Mouse (Mus musculus): ENCODE results near the gene Tmem202. TPM values are rescaled to one million over a fixed set of nuclear protein-coding genes. Genes with fewer than 3 reads are reported as not detected.

Tmem202 gene
- total RNA-seq, 2 experiments from 2014 or later, result not detected

DNA sequence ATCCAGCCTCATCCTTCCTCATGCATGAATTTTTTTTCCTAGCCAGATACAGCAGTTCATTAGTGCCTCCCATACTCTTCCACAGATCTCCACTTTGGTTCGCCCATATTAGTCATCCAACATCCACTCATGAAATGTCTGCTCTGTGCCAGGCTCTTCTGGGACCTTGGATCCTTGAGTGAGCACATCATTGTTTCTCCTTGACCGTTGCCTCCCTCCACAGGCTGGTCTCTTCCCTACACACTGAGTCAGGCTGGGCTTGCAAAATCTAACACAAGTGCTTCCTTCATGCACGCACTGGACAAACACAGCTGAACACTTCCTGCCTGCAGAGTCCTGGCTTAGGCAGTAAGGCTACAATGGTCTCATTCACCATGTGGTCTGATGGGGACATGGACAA is 2.0 kb downstream of the Tmem202 start:
- no peak for ATAC-seq (replicated peaks; ENCODE audit: low FRiP score, poor library complexity, severe bottlenecking)

DNA sequence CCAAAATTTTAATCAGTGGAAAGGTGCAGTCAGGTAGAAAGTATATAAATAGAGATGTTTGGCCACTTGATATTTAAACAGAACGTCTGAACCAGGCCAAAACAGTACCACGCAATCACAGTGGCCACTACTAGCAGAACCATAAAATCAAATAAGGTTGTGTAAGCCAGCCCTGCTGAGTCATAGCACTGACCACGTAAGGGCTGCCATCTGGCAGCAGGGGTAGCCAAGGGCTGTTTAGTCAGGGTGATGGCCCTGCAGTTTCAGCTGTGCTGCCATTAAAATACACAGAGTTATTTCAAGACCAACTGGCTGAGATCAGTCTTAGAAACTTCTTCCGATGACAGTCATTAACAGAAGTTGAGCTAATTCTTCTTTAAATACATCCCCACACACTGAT is 5.8 kb downstream of the Tmem202 start:
- no peak for ATAC-seq (replicated peaks; ENCODE audit: low FRiP score, poor library complexity, severe bottlenecking)

DNA sequence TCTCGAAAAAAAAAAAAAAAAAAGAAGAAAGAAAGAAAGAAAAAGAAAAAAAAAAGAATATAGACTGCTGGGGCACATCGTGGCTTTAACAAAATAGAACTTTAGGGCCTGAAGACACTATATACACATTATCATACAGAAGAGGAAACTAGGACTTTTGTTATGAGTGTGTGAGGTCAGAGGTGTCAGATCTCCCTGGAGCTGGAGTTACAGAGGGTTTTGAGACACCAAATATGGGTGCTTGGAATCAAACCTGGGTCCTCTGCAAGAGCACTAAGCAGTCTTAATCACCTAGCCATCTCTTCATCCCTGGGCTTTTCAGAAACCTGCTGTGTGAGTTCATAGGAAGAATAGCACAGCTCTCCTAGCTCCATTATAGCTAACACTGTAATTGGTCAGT is 6.2 kb downstream of the Tmem202 start:
- ATAC-seq (replicated peaks; ENCODE audit: low FRiP score, poor library complexity, severe bottlenecking), result no peak

DNA sequence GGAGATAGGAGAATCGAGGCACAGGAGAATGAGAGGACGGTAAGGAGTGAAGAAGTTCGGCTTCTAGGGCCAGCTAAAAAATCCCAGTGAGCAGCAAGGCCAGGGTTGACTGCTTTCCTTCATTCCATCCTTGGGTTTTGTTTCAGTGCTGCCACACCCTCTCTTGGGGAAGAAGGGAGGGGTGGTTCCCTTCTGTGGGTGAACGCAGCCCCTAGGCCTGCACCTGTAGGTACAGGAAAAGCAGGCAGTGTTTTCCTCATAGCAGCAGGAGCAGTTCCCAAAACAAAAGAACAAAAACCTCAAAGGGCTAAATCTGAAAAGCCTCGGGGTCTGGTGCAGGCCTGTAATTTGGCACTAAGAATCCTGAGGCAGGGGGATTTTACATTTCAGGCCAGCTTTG is 8.0 kb downstream of the Tmem202 start:
- no peak for ATAC-seq (replicated peaks; ENCODE audit: low FRiP score, poor library complexity, severe bottlenecking)

DNA sequence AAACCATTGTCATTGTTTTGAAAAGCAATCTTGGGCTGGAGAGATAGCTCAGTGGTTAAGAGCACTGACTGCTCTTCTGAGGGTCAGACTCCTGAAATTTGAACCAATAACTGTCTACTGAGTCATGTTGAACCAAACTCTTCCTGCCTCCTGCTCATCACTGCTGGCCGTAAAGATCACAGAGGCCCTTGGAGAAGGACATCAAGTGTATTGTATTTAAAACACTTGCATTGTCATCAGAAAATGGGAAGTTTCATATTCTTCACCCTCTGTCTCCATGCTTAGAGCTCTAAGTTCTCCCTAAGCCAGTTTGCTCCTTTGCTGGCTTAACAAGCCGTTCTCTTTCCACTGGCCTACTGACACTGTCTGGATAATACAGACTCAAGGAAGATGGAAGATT is 11.4 kb downstream of the Tmem202 start:
- no peak for ATAC-seq (replicated peaks; ENCODE audit: low FRiP score, poor library complexity, severe bottlenecking)

DNA sequence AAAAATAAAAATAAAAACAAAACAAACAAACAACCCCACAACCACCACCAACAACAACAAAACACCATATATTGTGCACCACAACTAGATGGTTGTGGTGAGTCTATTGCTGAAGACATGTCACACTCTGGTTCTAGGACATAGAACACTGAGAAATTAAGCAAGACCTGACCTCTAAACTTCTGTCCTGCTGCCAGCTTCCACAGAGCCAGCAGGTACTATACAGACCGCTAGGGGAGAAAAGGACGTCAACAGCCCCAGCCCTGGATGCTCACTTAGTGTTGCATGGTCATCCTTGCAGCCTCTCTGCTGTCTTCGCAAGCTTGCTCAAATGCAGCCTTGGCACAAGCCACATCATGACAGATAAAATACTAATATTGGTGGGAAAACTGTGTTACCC is 12.1 kb downstream of the Tmem202 start:
- ATAC-seq (replicated peaks; ENCODE audit: low FRiP score, poor library complexity, severe bottlenecking), result no peak

DNA sequence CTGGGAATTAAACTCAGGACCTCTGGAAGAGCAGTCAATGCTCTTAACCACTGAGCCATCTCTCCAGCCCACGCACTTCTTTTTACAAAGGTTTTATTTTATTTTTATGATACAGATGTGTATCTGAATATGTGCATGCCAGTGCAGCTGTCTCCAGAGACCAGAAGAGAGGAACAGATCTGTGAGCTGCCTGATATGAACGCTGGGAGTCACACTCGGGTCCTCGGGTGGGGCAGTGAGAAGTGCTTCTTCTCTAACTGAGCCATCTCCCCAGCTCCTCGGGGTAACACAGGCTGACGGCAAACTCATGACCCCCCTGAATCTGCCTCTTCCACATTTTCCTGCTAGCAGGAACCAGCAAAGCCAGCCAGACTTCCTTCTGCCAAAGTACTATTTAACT is 12.9 kb downstream of the Tmem202 start:
- ATAC-seq (replicated peaks; ENCODE audit: low FRiP score, poor library complexity, severe bottlenecking), result no peak

DNA sequence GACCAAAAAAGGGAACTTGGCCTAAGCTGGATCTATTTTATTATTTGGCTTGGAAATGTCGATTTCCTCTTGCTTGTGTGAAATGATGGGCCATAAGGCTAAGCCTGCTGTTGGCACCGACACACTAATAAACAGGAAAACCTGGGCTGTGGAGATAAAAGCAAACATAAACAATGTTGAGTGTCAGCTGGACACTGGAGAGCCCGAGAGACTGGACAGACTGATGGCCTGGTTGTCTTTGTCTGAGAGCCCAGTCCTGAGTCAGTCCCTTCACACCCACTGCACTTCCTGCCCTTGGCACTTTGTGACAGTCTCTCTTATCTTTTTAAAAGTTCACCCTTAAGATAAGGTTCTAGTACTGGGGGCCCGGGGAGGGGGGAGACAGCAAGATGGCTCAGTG is 16.7 kb downstream of the Tmem202 start:
- no peak for ATAC-seq (replicated peaks; ENCODE audit: low FRiP score, poor library complexity, severe bottlenecking)

DNA sequence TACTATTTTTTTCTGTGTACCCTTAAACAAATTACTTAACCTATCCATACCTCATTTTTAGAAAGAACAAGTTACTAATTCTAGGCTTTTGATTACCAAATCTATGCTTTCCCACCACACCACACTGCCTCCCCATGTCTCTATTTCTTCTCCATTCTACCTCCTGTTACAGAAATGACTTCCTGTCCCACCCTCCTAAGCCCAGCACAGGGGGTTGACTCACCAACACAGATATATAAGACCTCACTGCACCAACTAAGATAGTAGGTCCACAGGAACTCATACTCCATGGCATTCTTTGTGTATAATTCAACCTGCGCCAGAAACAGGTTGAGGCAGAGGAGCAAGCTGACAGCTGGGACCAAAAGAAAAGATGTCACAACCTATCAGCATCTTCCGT is 20.3 kb downstream of the Tmem202 start:
- no peak for ATAC-seq (replicated peaks; ENCODE audit: low FRiP score, poor library complexity, severe bottlenecking)

DNA sequence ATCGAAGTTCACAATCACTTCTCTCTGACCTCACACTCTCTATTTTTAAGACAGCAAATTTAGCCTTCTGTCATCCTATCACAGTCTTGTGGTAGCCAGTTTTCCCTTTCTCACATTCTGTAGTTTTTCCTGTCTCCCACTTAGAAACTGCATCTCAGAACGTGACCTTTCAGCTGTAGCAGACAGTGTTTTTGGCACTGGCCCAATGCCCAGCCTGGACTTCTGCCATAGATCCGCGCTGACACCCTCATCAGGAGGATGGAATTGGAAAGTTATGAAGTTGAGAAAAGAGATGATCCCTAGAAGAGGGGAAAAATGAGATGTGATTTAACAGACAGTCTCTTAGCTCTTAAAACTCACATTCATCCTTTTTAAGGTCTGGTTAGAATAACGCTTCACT is 20.7 kb downstream of the Tmem202 start:
- no peak for ATAC-seq (replicated peaks; ENCODE audit: low FRiP score, poor library complexity, severe bottlenecking)

DNA sequence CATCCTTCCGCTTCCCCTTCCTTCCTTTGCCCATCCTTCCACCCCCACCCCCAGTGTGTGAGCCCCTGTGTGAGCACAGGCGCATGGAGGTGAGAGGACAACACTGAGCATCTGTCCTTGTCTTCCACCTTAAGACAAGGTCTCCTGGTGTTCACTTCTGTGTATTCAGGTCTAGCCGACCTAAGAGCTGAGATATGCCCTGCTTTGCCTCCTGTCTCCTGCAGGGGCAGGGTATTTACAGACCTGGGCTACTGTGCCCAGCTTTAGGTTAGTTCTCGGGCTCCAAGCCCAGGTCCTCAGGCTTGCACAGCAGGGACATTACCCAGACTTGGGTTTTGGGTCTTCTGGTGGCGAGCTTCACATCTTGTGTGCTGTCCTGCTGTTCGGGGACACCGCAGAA is 22.5 kb downstream of the Tmem202 start:
- ATAC-seq (replicated peaks; ENCODE audit: low FRiP score, poor library complexity, severe bottlenecking), result no peak; the same call in 1 of the 2 replicates

DNA sequence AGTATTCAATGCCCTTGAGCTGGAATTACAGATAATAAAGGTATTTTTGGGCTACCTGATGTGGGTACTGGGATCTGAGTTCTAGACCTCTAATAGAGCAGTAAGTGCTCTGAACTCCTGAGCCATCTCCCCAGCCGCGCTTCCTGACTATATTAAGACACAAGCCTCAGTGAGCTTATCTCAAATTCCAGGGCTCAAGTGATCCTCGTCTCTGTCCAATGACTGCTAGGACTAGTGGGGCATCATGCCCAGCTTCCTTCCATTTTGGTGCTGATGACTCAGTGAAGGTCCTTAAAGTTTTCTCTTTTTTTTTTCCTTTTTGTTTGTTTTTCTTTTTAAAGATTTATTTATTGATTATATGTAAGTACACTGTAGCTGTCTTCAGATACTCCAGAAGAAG is 24.6 kb downstream of the Tmem202 start:
- no peak for ATAC-seq (replicated peaks; ENCODE audit: low FRiP score, poor library complexity, severe bottlenecking)

DNA sequence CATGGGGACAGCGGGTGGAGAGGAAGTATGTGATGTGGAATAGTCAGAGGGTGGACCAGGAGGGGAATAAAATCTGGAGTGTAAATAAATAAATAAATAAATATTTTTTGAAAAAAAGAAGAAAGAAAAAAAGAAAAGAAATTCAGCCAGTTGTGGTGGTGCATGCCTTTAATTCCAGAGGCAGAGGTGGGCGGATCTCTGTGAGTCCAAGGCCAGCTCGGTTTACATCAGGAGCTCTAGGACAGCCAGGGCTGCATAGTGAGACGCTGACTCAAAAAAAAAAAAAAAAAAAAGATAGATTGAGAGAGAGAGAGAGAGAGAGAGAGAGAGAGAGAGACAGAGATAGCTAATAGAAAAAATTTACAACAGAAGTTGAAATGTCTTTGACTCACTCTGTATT is 27.3 kb downstream of the Tmem202 start:
- no peak for ATAC-seq (replicated peaks; ENCODE audit: low FRiP score, poor library complexity, severe bottlenecking)

DNA sequence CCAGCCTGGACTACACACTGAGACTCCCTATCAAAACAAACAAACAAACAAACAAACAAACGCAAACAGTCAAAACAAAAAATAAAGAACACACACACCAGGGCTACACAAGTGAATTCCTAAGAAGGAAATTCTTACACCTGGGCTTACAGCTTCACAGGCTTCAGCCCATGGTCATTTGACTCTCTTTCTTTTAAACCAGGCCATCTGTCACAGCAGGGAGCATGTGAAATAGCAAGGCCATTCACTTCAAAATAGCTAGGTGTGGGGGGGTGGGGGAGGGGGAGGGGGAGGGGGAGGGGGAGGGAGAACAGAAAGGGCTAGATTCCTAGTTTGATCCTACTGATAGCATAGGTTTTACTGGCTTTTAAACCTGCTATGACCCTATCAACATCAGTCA is 31.5 kb downstream of the Tmem202 start:
- ATAC-seq (replicated peaks; ENCODE audit: low FRiP score, poor library complexity, severe bottlenecking), result no peak

DNA sequence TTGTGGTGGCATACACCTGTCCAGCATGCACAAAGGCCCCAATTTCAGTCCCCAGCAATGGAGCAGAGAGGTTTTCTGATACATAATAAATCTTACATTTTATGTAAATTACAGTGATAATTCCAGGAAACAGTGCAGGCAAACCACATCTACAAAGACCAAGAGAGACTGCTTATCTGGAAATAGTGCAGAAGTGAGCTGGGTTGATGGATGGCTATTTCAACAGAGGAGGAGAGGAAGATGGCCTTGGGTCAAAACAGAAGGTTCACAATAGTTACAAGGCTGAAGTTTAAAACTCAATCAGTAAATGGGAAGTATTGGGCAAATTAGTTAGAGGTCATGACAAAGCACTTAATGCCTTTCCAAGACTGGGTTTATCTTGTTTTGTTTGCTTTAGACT is 52.3 kb downstream of the Tmem202 start:
- no peak for ATAC-seq (replicated peaks; ENCODE audit: low FRiP score, poor library complexity, severe bottlenecking)

DNA sequence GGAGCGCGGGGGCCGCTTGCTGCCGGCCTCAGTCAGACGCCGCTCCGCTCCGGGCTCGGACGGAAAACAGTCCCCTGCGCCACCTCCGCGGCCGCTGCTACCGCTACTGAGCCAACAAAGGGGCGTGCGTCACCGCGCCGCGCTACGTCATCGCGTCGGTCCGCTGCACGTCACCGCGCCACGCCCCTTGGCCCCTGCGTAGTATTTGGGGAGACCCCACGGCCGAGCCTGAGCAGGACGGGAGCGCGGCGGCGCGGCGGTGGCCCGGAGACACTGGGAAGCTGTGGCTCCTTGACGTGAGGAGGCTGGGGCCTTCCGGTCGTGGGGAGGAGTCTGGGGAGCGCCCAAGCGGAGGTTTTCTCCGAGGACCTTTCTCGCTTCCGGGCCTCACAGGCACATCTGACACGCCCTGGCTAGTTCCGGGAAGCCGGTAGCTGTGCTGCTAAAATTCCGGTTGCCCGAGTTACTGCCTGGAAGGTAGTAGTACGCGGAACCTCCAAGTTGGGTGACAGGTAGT is 53.0 kb downstream of the Tmem202 start, which contains the start of gene Arih1:
Gene Arih1 (minus strand): TSS at position 70 of the 517 bp plus-strand sequence.
- ATAC-seq (replicated peaks; ENCODE audit: low FRiP score, poor library complexity, severe bottlenecking), result peak; percentile 86

DNA sequence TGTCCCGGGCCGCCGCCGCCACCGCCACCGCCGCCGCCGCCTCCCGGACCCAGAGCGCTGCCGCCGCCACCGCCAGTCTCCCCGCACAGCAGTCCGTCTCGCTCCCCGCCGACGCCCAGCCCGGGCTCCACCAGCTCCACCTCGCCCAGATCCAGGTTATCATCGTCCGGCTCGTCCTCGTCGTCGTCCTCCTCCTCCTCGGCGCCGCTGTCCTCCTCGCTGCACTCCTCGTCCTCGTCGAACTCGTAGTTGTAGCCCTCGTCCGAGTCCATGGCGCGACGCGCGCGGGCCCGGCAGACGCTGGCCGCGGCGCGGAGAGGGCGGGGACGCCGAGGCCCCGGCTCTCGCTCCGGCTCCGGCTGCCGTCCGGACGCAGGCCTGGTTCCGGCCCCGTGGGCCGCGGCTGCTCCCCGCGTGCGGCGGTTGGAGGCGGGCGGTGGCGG is 53.5 kb downstream of the Tmem202 start:
- peak; percentile 41 for ATAC-seq (replicated peaks; ENCODE audit: low FRiP score, poor library complexity, severe bottlenecking)

DNA sequence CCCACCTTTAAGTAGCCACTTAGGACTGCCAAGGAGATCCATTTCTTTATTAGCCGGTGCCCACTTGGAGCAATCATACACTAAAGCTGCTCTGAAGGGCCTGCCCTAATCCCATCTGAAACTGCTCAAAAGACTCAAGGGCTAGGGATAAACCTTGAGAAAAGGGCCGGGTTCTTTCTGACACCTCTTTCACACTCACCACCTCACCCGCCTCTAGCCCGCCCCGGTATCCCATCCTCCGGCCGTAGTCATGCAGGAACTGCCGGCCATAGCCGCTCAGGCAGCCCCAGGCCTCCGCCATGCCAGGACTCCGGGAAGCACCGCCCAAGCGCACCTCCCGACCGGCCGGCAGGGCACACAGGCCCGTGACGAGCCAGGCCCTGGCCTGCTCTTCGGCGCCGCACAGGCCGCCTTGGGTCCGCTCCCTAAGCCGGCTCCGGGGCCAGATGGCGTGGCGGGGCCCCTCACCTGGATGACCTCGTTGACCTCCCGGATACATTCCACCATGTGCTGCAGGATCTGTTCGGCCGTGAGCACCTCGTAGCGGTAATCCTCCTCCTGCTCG is 54.1 kb downstream of the Tmem202 start:
- peak; percentile 69 for ATAC-seq (replicated peaks; ENCODE audit: low FRiP score, poor library complexity, severe bottlenecking)

DNA sequence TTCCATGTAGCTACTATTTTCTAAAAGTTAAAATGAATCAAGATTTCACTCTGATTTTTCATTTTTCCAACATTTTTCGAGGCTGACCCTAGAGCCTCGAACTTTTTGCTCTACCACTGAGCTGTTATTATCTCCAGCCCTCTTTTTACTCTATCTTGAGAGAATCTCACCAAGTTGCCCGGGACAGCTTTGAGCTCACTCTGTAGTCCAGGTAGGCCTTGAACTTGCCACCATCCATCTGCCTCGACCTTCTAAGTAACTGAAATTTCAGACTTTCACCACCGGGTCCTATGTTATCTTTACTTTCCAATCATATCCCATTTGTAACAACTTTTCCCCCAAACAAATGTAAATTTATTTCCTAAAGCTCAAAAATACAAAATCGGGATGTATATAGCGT is 54.9 kb downstream of the Tmem202 start:
- ATAC-seq (replicated peaks; ENCODE audit: low FRiP score, poor library complexity, severe bottlenecking), result no peak

DNA sequence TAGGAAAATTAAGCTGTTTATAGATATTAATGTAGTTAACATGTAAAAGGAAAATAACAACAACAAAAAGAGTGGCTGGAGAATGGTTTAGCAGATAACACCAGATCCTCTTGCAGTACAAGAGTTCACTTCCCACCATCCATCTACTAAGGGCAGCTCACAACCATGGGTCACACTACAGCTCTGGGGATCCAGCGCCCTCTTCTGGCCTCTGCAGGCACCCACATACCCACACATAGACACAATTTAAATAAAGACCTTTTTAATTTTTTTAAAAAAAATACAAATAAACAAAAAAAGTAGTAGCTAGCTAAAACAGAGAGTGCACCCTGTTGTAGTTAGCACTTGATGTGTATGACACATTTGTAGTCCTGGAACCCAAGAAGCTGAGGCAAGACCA is 57.2 kb downstream of the Tmem202 start:
- 0 out of 2 replicates have a peak, but pooled peaks have one; percentile 46 for ATAC-seq (replicated peaks; ENCODE audit: low FRiP score, poor library complexity, severe bottlenecking)

DNA sequence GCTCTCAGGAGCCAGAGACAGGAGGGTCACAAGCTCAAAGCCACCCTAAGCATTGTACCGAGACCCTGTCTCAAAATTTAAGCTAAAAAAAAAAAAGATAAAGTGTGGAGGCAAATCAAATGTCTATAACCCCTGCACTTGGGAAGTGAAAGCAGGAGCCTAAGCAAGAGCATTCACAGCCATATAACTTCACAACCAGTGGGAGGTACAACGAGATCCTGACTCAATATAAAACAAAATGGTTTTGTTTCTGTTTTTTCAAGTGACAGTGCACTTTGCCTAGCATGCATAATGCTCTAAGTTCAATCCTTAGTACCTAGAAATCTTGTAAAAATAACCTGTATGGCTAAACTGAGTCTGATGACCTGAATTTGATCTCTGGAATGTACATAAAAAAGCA is 63.0 kb downstream of the Tmem202 start:
- ATAC-seq (replicated peaks; ENCODE audit: low FRiP score, poor library complexity, severe bottlenecking), result no peak

DNA sequence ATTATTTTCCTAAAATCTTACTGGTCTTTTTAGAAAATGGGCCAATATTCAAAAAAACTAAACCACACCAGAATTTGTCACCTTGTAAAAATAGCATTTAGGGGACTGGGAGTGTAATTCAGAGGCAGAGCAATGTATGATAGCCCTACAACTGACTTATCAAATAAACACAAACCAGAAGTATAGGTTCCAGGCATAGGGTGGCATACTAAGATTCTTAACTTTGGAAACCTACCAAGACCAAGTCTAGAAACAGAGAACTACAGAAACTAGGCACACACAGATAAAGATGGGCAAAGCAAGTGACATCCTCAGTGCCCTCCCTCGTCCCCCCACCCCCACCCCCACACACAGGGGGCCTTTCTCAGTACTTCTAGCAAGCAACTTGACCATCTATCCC is 64.8 kb downstream of the Tmem202 start:
- no peak for ATAC-seq (replicated peaks; ENCODE audit: low FRiP score, poor library complexity, severe bottlenecking)

Measured in erythroblast, adult 5-6 weeks (primary cell).